Mouse (Mus musculus) intestine, embryonic 14.5 days (tissue): ENCODE measurements around the gene Ror1. TPM values are rescaled to one million over a fixed set of nuclear protein-coding genes. Genes with fewer than 3 reads are reported as not detected.
A peak's percentile ranks its signal among the peaks of the same experiment; 100 is the strongest.

ENCODE experiments used
- ATAC-seq: fragments of 200-750 bp; cut with Nextera tagmentation; replicated peaks from 2 replicates; pipeline ENCODE4 v1.8.0; 2017; ENCODE audit warnings: low read depth, moderate number of reproducible peaks, moderate TSS enrichment, moderate library complexity; ENCODE audit not compliant: low FRiP score, low TSS enrichment
- DNase-seq: peaks from one replicate; pipeline ENCODE4 v3.0.0-alpha.2; 2018; ENCODE audit warnings: low spot score
- H3K27ac ChIP-seq: fragments of 300-500 bp; sonication (generic); 2 replicates; pipeline ENCODE4 v1.5.1; 2014; ENCODE audit warnings: low read depth, mild to moderate bottlenecking, control low read depth
- H3K27me3 ChIP-seq: fragments of 300-500 bp; sonication (generic); replicated peaks from 2 replicates; pipeline ENCODE4 v1.6.1; 2014; ENCODE audit warnings: low read length, control low read depth; ENCODE audit not compliant: control insufficient read depth, insufficient read depth
- H3K36me3 ChIP-seq: fragments of 300-500 bp; sonication (generic); 2 replicates; pipeline ENCODE4 v1.6.1; 2014; ENCODE audit warnings: low read length, control low read depth; ENCODE audit not compliant: control insufficient read depth, insufficient read depth
- H3K4me1 ChIP-seq: fragments of 300-500 bp; sonication (generic); replicated peaks from 2 replicates; pipeline ENCODE4 v1.6.1; 2014; ENCODE audit warnings: low read length, control low read depth, mixed read lengths; ENCODE audit not compliant: control insufficient read depth, insufficient read depth
- H3K4me2 ChIP-seq: fragments of 300-500 bp; sonication (generic); 2 replicates; pipeline ENCODE4 v1.6.1; 2014; ENCODE audit warnings: low read length
- H3K4me3 ChIP-seq: fragments of 300-500 bp; sonication (generic); 2 replicates; pipeline ENCODE4 v1.5.1; 2014; ENCODE audit warnings: low read depth, low read length, control low read depth, mixed read lengths
- H3K9ac ChIP-seq: fragments of 300-500 bp; sonication (generic); 2 replicates; pipeline ENCODE4 v1.6.1; 2014; ENCODE audit warnings: mild to moderate bottlenecking, low read length
- H3K9me3 ChIP-seq: fragments of 300-500 bp; sonication (generic); 2 replicates; pipeline ENCODE4 v1.6.1; 2016; ENCODE audit warnings: low read length, control low read depth; ENCODE audit not compliant: control insufficient read depth
- WGBS: fragments of 180-500 bp; shearing (Covaris S2); extraction: QIAGEN DNeasy Blood & Tissue Kit; methylation state at CpG from one replicate; pipeline ENCODE4 v1.1.7; 2014; 5-methylcytosine and 5-hydroxymethylcytosine counted together
- polyA plus RNA-seq: library from polyadenylated mRNA; unstranded; fragments of >200 nt; fragmentation: Nextera tagmentation; extraction: Ambion mirVana; gene quantifications from 2 replicates; pipeline ENCODE4 v1.2.1, GENCODE M21; 2014

The Ror1 gene
- polyA plus RNA-seq, 1 experiment from 2014 or later: 12.1 TPM

DNA sequence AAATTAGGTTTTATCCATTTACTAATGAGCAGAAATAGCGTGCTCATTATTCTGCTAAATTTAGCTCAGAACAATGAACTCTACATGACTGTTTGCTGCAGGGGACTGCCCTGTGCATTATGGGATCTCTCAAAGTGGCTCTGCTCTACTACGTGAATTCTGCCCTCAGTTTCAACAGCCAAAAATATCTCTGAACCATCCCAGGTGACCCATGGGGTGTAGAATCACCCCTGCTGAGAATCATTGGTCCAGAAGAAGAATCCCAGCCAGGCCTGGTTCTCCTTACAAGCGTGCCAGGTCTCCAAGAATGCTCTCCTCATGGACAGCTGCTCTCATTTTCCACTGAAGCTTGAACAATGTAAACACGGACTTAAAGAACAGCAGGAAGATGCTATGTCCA lies 282.4 kb downstream of the Ror1 start:
- Histone ChIP-seq H3K36me3 (no peaks in the 10 kb centered on the region), H3K27me3 (no peaks in the 10 kb centered on the region), H3K4me3 (no peak overlapping the region), H3K27ac (no peak overlapping the region), H3K9ac (no peak overlapping the region), H3K4me2 (no peak overlapping the region), H3K9me3 (no peaks in the 10 kb centered on the region), H3K4me1 (peaks cover 4% of the 10 kb centered on the region; the same call in 1 of the 2 replicates)
- no peak for DNase-seq
- ATAC-seq: no peak
- 70% methylated on average over 4 of the region's 4 CpGs for WGBS

- Histone ChIP-seq H3K27me3 (no peaks in the 10 kb centered on the region), H3K36me3 (no peaks in the 10 kb centered on the region), H3K27ac (no peak overlapping the region), H3K9ac (no peak overlapping the region), H3K4me1 (no peaks in the 10 kb centered on the region), H3K4me2 (no peak overlapping the region), H3K9me3 (no peaks in the 10 kb centered on the region), H3K4me3 (no peak overlapping the region)
- WGBS: 72% methylated on average over 4 of the region's 4 CpGs
- DNase-seq (no peak), ATAC-seq (no peak)
Observed at GRCm38 (mm10) chr4:100381760-100382159, 286.2 kb downstream of the Ror1 start.

DNA sequence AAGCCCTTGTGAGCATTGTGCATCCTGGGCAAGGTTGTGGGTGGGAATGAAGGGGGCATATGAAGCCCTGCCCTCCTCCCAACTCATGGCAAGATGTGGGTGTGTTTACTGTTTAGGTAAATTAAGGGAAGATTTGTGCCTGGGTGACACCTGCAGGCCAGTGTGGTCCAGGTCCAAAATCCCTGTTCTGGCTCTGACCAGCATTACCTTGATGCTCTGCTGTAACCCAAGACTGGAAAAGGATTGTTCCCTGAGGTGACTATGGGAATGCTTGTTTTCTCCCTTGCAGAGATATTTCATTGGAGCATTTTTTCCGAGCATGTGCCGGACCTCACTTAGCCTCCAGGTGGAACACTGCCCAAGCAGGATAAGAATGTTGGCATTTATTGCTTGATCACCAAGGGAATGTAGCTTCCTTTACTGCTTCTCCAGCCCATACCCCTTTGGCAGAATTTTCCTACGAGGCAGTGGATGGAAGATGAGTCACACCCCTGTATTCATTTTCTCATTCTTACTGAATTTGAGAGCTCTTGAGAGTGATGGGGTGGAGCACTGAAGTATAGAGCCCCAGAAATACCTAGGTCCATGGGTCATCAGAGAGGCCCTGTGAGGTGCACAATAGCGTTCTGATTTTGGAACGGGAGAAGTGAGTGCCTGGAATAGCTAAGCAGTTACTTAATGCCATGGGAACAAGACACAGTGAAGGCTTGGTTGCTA lies 290.8 kb downstream of the Ror1 start:
- no peak for DNase-seq
- no peak overlapping the region for H3K4me2 ChIP-seq
- H3K4me1 ChIP-seq: no peaks in the 10 kb centered on the region
- H3K9me3 ChIP-seq: no peaks in the 10 kb centered on the region
- H3K27ac ChIP-seq: no peak overlapping the region
- H3K4me3 ChIP-seq: no peak overlapping the region
- ATAC-seq: no peak
- WGBS: 63% methylated on average over 5 of the region's 5 CpGs
- H3K36me3 ChIP-seq: no peaks in the 10 kb centered on the region
- no peak overlapping the region for H3K9ac ChIP-seq
- H3K27me3 ChIP-seq: no peaks in the 10 kb centered on the region

- H3K27me3 ChIP-seq: no peaks in the 10 kb centered on the region
- no peak for ATAC-seq
- peaks cover 9% of the 10 kb centered on the region; the same call in 1 of the 2 replicates for H3K4me1 ChIP-seq
- WGBS: 90% methylated on average over 6 of the region's 6 CpGs
- no peaks in the 10 kb centered on the region for H3K9me3 ChIP-seq
- H3K9ac ChIP-seq: no peak overlapping the region
- no peak overlapping the region for H3K4me3 ChIP-seq
- H3K36me3 ChIP-seq: no peaks in the 10 kb centered on the region
- H3K4me2 ChIP-seq: no peak overlapping the region
- no peak for DNase-seq
- H3K27ac ChIP-seq: no peak overlapping the region
Observed at GRCm38 (mm10) chr4:100390436-100390835, 294.8 kb downstream of the Ror1 start.

DNA sequence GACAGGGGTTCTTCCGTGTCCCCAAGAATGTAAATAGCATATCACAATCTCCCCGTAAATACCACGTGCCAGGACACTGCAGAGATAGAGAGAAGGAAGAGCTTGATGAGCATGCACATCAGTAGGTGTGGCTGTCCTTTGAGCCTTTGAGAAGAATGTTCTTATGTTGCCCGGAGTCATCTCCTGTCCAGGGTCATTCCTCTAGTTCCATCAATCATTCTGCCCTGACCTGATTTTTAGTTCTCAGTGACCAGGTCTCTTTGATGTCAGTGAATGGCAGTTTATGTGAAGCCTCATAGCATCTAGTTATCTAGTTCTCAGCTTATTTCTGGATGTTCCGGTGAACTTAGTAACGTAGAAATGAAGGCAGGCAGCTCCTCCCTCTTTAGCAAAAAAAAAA lies 295.4 kb downstream of the Ror1 start:
- Histone ChIP-seq H3K4me2 (no peak overlapping the region), H3K27ac (no peak overlapping the region), H3K4me1 (peaks cover 9% of the 10 kb centered on the region; the same call in 1 of the 2 replicates), H3K36me3 (no peaks in the 10 kb centered on the region), H3K9me3 (no peaks in the 10 kb centered on the region), H3K27me3 (no peaks in the 10 kb centered on the region), H3K4me3 (no peak overlapping the region), H3K9ac (no peak overlapping the region)
- ATAC-seq (no peak), DNase-seq (no peak)
- WGBS: 64% methylated on average over 6 of the region's 6 CpGs

DNA sequence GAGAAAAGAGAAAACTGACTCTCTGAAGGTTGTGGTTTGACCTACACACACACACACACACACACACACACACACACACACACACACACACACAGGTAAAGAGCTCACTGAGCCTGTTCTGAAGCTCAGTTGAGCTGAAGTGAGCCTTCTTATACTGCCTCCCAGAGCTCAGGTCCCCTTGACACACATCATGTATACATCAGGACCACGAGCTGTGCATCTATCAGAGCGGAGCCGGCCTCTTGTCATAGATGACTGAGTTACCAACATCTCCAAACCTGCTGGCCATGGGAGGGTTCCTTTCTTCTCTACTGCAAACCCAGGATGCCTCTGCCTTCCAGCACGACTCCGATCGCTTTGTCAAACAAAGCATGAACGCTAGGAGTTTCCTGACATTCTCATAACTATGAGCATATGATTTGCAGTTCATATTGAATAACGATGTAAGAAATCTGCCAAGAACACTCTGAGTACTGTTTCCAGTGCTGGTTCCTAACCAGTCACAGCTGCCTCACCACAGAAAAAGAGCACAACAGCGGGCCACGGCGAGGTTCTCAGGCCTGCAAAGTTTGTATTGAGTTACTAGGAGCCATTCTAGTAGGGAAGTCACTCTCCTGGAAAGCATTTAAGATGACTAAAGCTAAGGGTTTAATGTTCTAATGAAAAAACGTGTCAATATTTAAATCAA lies 297.9 kb downstream of the Ror1 start:
- Histone ChIP-seq H3K9me3 (no peaks in the 10 kb centered on the region), H3K27me3 (no peaks in the 10 kb centered on the region), H3K9ac (no peak overlapping the region), H3K4me3 (no peak overlapping the region), H3K4me2 (no peak overlapping the region), H3K4me1 (peaks cover 9% of the 10 kb centered on the region; the same call in 1 of the 2 replicates), H3K36me3 (no peaks in the 10 kb centered on the region), H3K27ac (0 out of 2 replicates have a peak overlapping the region, but pooled peaks have one; percentile 3)
- WGBS: 68% methylated on average over 12 of the region's 12 CpGs
- ATAC-seq: no peak
- no peak for DNase-seq

- ATAC-seq: no peak
- no peak overlapping the region for H3K9ac ChIP-seq
- 93% methylated on average over 4 of the region's 4 CpGs for WGBS
Observed at GRCm38 (mm10) chr4:100395407-100395806, 299.8 kb downstream of the Ror1 start.

DNA sequence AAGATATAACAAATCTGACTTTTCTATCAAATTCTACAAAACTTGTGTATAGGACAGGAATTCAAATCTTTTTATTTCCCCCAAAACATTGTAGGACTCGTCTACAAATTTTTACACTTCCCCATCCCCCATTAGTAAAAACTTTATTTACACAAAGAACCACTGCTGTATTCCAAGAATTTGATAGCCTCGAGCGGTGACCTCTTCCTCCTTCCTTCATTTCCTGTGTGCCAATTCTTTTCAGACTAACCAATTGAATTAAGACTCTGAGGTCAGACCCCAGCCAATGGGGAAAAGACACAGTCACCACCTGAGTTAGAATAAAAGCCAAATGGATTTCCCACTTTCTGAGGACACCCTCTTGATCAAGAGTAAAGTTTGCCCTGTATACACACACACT lies 302.5 kb downstream of the Ror1 start:
- Histone ChIP-seq H3K9ac (no peak overlapping the region), H3K4me1 (peaks cover 9% of the 10 kb centered on the region; the same call in 1 of the 2 replicates), H3K4me3 (no peak overlapping the region), H3K4me2 (no peak overlapping the region), H3K27ac (no peak overlapping the region), H3K36me3 (no peaks in the 10 kb centered on the region), H3K9me3 (no peaks in the 10 kb centered on the region), H3K27me3 (no peaks in the 10 kb centered on the region)
- DNase-seq: peak; percentile 43
- ATAC-seq: no peak
- WGBS: 41% methylated on average over 3 of the region's 3 CpGs

More at GRCm38 (mm10) chr4:100395407-100395806, 299.8 kb downstream of the Ror1 start:
- no peak for DNase-seq
- Histone ChIP-seq H3K4me1 (peaks cover 9% of the 10 kb centered on the region; the same call in 1 of the 2 replicates), H3K27ac (no peak overlapping the region), H3K36me3 (no peaks in the 10 kb centered on the region), H3K27me3 (no peaks in the 10 kb centered on the region), H3K4me2 (no peak overlapping the region), H3K9me3 (no peaks in the 10 kb centered on the region), H3K4me3 (no peak overlapping the region)
